Mouse (Mus musculus): ENCODE measurements around the gene Ccdc107.
"Not testable (repeated sequence)": the region's sequence is repeated elsewhere in the genome, so short reads cannot be mapped to it uniquely, and the experiment has no call there.

Ccdc107 gene

GRCm38 (mm10) chr4:43478906-43479832, 13.5 kb upstream of the Ccdc107 start:
- Histone ChIP-seq H3K36me3 (ENCODE audit: insufficient read depth, low read length) (no peaks in the 10 kb centered on the region), H3K4me3 (replicated peaks; ENCODE audit: low read length) (peak overlapping the region; percentile 74), H3K9me3 (ENCODE audit: low read length) (no peaks in the 10 kb centered on the region), H3K27me3 (ENCODE audit: insufficient read depth, low read length) (peaks cover 5% of the 10 kb centered on the region; the same call in 1 of the 2 replicates), H3K4me1 (replicated peaks; ENCODE audit: low read depth, low read length) (peaks cover 20% of the 10 kb centered on the region)
- no peak for TF ChIP-seq NANOG (IDR thresholded peaks at IDR 0.05; ENCODE audit: borderline replicate concordance, low read length)
- no peak for TF ChIP-seq POU5F1 (IDR thresholded peaks at IDR 0.05; ENCODE audit: borderline replicate concordance, low read length)
- TF ChIP-seq CTCF (conservative IDR thresholded peaks at IDR 0.05; ENCODE audit: low read length) = peak; percentile 73

GRCm38 (mm10) chr4:43480985-43481384, 11.7 kb upstream of the Ccdc107 start:
- Histone ChIP-seq H3K4me1 (replicated peaks; ENCODE audit: low read depth, low read length) (peaks cover 20% of the 10 kb centered on the region), H3K27me3 (ENCODE audit: insufficient read depth, low read length) (0 out of 2 replicates have a peak, but pooled peaks cover 3% of the 10 kb centered on the region), H3K36me3 (ENCODE audit: insufficient read depth, low read length) (no peaks in the 10 kb centered on the region), H3K4me3 (replicated peaks; ENCODE audit: low read length) (no peak overlapping the region), H3K9me3 (ENCODE audit: low read length) (no peaks in the 10 kb centered on the region)
- TF ChIP-seq CTCF (conservative IDR thresholded peaks at IDR 0.05; ENCODE audit: low read length) (no peak), NANOG (IDR thresholded peaks at IDR 0.05; ENCODE audit: borderline replicate concordance, low read length) (no peak), POU5F1 (IDR thresholded peaks at IDR 0.05; ENCODE audit: borderline replicate concordance, low read length) (no peak)

- TF ChIP-seq NANOG (IDR thresholded peaks at IDR 0.05; ENCODE audit: borderline replicate concordance, low read length) = no peak
- no peak for TF ChIP-seq CTCF (conservative IDR thresholded peaks at IDR 0.05; ENCODE audit: low read length)
- no peak for TF ChIP-seq POU5F1 (IDR thresholded peaks at IDR 0.05; ENCODE audit: borderline replicate concordance, low read length)
- Histone ChIP-seq H3K4me1 (replicated peaks; ENCODE audit: low read depth, low read length) (peaks cover 20% of the 10 kb centered on the region), H3K27me3 (ENCODE audit: insufficient read depth, low read length) (0 out of 2 replicates have a peak, but pooled peaks cover 3% of the 10 kb centered on the region), H3K4me3 (replicated peaks; ENCODE audit: low read length) (no peak overlapping the region), H3K9me3 (ENCODE audit: low read length) (no peaks in the 10 kb centered on the region), H3K36me3 (ENCODE audit: insufficient read depth, low read length) (no peaks in the 10 kb centered on the region)
These were observed 10.7 kb upstream of the Ccdc107 start for GRCm38 (mm10) chr4:43481894-43482456.

- Histone ChIP-seq H3K4me1 (replicated peaks; ENCODE audit: low read depth, low read length) (peaks cover 20% of the 10 kb centered on the region), H3K9me3 (ENCODE audit: low read length) (no peaks in the 10 kb centered on the region), H3K27me3 (ENCODE audit: insufficient read depth, low read length) (0 out of 2 replicates have a peak, but pooled peaks cover 3% of the 10 kb centered on the region), H3K36me3 (ENCODE audit: insufficient read depth, low read length) (no peaks in the 10 kb centered on the region), H3K4me3 (replicated peaks; ENCODE audit: low read length) (no peak overlapping the region)
- TF ChIP-seq NANOG (IDR thresholded peaks at IDR 0.05; ENCODE audit: borderline replicate concordance, low read length) (no peak), CTCF (conservative IDR thresholded peaks at IDR 0.05; ENCODE audit: low read length) (no peak), POU5F1 (IDR thresholded peaks at IDR 0.05; ENCODE audit: borderline replicate concordance, low read length) (no peak)
These were observed 10.1 kb upstream of the Ccdc107 start for GRCm38 (mm10) chr4:43482591-43482990.

- Histone ChIP-seq H3K27me3 (ENCODE audit: insufficient read depth, low read length) (0 out of 2 replicates have a peak, but pooled peaks cover 3% of the 10 kb centered on the region), H3K36me3 (ENCODE audit: insufficient read depth, low read length) (no peaks in the 10 kb centered on the region), H3K9me3 (ENCODE audit: low read length) (no peaks in the 10 kb centered on the region), H3K4me1 (replicated peaks; ENCODE audit: low read depth, low read length) (peaks cover 16% of the 10 kb centered on the region), H3K4me3 (replicated peaks; ENCODE audit: low read length) (no peak within 1 kb of the TSS)
- no peak for TF ChIP-seq POU5F1 (IDR thresholded peaks at IDR 0.05; ENCODE audit: borderline replicate concordance, low read length)
- TF ChIP-seq NANOG (IDR thresholded peaks at IDR 0.05; ENCODE audit: borderline replicate concordance, low read length) = no peak
- TF ChIP-seq CTCF (conservative IDR thresholded peaks at IDR 0.05; ENCODE audit: low read length) = no peak
These were observed 9.1 kb upstream of the Ccdc107 start, which contains the start of gene Sit1 for GRCm38 (mm10) chr4:43483535-43484091. TSS of gene Sit1 (minus strand) at chr4:43483734.

GRCm38 (mm10) chr4:43485666-43486065, 7.0 kb upstream of the Ccdc107 start:
- not testable (repeated sequence) for H3K9me3 ChIP-seq (ENCODE audit: low read length); H3K27me3 ChIP-seq (ENCODE audit: insufficient read depth, low read length); H3K36me3 ChIP-seq (ENCODE audit: insufficient read depth, low read length); H3K4me1 ChIP-seq (replicated peaks; ENCODE audit: low read depth, low read length); H3K4me3 ChIP-seq (replicated peaks; ENCODE audit: low read length)
- TF ChIP-seq CTCF (conservative IDR thresholded peaks at IDR 0.05; ENCODE audit: low read length) = peak; percentile 53

- H3K4me3 ChIP-seq (replicated peaks; ENCODE audit: low read length) = no peak overlapping the region
- H3K36me3 ChIP-seq (ENCODE audit: insufficient read depth, low read length) = peaks cover under 1% of the 10 kb centered on the region; the same call in 1 of the 2 replicates
- no peaks in the 10 kb centered on the region for H3K27me3 ChIP-seq (ENCODE audit: insufficient read depth, low read length)
- H3K4me1 ChIP-seq (replicated peaks; ENCODE audit: low read depth, low read length) = peaks cover 14% of the 10 kb centered on the region
- TF ChIP-seq POU5F1 (IDR thresholded peaks at IDR 0.05; ENCODE audit: borderline replicate concordance, low read length) = no peak
- no peak for TF ChIP-seq CTCF (conservative IDR thresholded peaks at IDR 0.05; ENCODE audit: low read length)
- TF ChIP-seq NANOG (IDR thresholded peaks at IDR 0.05; ENCODE audit: borderline replicate concordance, low read length) = no peak
- H3K9me3 ChIP-seq (ENCODE audit: low read length) = no peaks in the 10 kb centered on the region
These were observed 3.1 kb upstream of the Ccdc107 start for GRCm38 (mm10) chr4:43489611-43490010.

GRCm38 (mm10) chr4:43490801-43491200, 1.9 kb upstream of the Ccdc107 start:
- TF ChIP-seq CTCF (conservative IDR thresholded peaks at IDR 0.05; ENCODE audit: low read length) = no peak
- TF ChIP-seq POU5F1 (IDR thresholded peaks at IDR 0.05; ENCODE audit: borderline replicate concordance, low read length) = no peak
- no peak for TF ChIP-seq NANOG (IDR thresholded peaks at IDR 0.05; ENCODE audit: borderline replicate concordance, low read length)
- peaks cover 12% of the 10 kb centered on the region for H3K36me3 ChIP-seq (ENCODE audit: insufficient read depth, low read length)

More at GRCm38 (mm10) chr4:43490801-43491200, 1.9 kb upstream of the Ccdc107 start:
- Histone ChIP-seq H3K27me3 (ENCODE audit: insufficient read depth, low read length) (0 out of 2 replicates have a peak, but pooled peaks cover 6% of the 10 kb centered on the region), H3K4me1 (replicated peaks; ENCODE audit: low read depth, low read length) (peaks cover 26% of the 10 kb centered on the region), H3K9me3 (ENCODE audit: low read length) (no peaks in the 10 kb centered on the region), H3K4me3 (replicated peaks; ENCODE audit: low read length) (no peak overlapping the region)
